Mouse (Mus musculus): Measurements from ENCODE around the gene Styx. TPM values are rescaled to one million over a fixed set of nuclear protein-coding genes. Genes with fewer than 3 reads are reported as not detected.
"Not testable (repeated sequence)": the region's sequence is repeated elsewhere in the genome, so short reads cannot be mapped to it uniquely, and the experiment has no call there.

The Styx gene
- polyA plus RNA-seq, 1 experiment from 2014 or later = 68.5 TPM

DNA sequence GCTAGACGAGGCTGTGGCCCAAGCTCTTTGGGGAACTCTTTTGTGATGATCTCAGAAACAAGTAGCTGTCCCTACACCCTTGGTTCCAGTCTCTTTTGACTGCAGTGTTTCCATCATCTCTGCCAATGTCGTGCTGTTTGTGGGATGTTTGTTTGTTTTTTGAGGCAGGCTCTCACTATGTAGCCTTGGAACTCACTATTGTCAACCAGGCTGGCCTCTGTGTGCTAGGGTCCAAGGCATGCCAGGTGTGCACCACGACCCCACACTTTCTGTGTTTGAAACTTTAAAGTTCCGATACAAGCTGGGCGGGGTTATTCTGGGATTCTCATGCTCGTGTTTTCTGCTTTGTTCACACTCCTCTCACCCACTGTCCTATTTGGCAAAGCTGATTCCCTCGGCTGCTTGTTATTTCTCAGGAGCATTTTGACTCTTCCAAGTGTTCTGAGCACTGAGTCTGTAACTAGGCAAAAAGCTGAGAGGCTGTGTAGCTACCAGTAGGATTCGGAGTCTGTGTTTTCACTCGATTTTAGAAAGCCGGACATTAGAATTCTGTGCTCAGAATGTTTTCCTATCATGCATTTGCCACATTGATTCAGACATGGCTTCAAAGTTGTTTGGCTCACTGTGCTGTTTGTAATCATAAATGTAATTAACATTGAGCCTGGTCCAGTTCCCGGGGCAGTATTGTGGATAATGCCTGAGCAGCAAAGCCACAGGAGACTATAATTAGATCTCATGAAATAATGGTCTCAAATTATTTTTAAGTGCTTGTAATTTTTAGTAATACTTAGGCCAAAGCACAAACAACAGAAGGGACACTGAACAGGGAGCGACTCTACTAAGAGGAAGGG lies 105.0 kb downstream of the Styx start:
- no peaks in the 10 kb centered on the region for H3K27me3 ChIP-seq
- 54% methylated on average over 12 of the region's 12 CpGs for WGBS
- no peak overlapping the region for H3K4me2 ChIP-seq
- H3K4me1 ChIP-seq (replicated peaks) = peaks cover 30% of the 10 kb centered on the region
- H3K9me3 ChIP-seq = no peaks in the 10 kb centered on the region
- H3K36me3 ChIP-seq = peaks cover 31% of the 10 kb centered on the region
- H3K4me3 ChIP-seq (replicated peaks) = no peak overlapping the region
- peak overlapping the region; percentile 42 for H3K27ac ChIP-seq
- ATAC-seq (ENCODE audit: insufficient number of reproducible peaks, insufficient read depth, low FRiP score, low TSS enrichment, low read depth) = 0 out of 2 replicates have a peak, but pooled peaks have one; percentile 34
- no peak overlapping the region for H3K9ac ChIP-seq (replicated peaks)

DNA sequence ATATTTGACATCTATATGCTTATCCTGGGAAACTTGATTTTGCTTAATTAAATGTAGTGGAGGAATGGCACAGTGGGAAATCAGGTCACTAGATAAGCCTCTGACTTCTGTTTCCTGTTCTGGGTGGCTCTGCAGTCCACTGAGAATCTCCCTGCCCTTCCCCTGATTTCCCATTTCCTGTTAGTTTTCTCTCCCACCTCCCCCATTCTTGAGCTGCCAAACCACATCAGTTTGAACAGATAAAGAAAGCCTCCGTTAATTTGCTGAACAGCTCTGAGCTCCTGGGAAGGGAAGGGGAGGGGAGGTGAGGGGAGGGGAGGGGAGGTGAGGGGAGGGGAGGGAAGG lies 105.6 kb downstream of the Styx start:
- Histone ChIP-seq H3K9ac (replicated peaks) (no peak overlapping the region), H3K27me3 (no peaks in the 10 kb centered on the region), H3K4me1 (replicated peaks) (peaks cover 26% of the 10 kb centered on the region), H3K36me3 (peaks cover 37% of the 10 kb centered on the region), H3K4me2 (no peak overlapping the region), H3K9me3 (no peaks in the 10 kb centered on the region), H3K4me3 (replicated peaks) (no peak overlapping the region), H3K27ac (0 out of 2 replicates have a peak overlapping the region, but pooled peaks have one; percentile 42)
- 14% methylated on average over 1 of the region's 1 CpGs for WGBS
- ATAC-seq (ENCODE audit: insufficient number of reproducible peaks, insufficient read depth, low FRiP score, low TSS enrichment, low read depth) = no peak

DNA sequence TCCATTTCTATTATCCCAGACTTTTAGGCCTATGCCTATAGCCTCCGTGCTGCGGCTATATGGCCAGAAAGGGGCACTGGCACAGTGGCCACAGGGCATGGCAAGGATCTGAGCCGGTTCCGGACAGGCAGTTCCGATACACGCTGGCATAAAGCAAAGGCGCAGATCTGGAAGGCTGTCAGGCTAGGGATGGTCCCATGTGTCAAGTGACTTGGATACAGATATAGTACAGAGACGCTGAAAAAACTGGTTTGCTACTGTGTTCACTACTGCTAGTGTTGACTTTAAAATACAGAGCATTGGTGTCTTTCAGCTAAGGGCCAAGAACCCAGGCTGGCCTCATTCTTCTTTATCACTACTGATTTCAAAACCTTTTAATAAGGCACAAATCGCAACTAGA lies 106.1 kb downstream of the Styx start:
- Histone ChIP-seq H3K4me2 (no peak overlapping the region), H3K27ac (peak overlapping the region; percentile 29; the same call in 1 of the 2 replicates)

DNA sequence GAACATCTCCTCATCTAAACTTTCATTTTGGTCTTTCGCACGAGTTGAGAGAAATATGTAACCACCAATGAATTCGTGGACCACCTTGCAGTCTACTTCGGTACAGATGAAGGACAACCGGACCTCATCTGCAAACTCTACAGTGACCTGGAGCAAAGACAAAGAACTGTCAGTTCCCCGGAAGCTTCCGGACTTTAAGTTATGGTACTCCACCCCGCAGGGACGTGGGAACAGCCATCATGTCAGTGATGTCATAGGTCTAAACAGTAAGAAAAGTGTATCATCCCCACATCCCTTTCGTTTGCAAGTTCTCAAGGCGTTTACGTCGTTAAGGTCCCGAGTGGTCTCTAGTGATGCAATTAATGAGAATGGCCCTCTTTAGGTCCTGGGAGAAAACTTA lies 109.0 kb downstream of the Styx start:
- no peak overlapping the region for H3K4me3 ChIP-seq (replicated peaks)
- no peaks in the 10 kb centered on the region for H3K27me3 ChIP-seq
- no peaks in the 10 kb centered on the region for H3K9me3 ChIP-seq
- H3K36me3 ChIP-seq = peaks cover 61% of the 10 kb centered on the region
- no peak overlapping the region for H3K9ac ChIP-seq (replicated peaks)
- H3K4me2 ChIP-seq = no peak overlapping the region
- no peak overlapping the region for H3K27ac ChIP-seq
- H3K4me1 ChIP-seq (replicated peaks) = peaks cover 29% of the 10 kb centered on the region
- no peak for ATAC-seq (ENCODE audit: insufficient number of reproducible peaks, insufficient read depth, low FRiP score, low TSS enrichment, low read depth)
- WGBS = 93% methylated on average over 14 of the region's 14 CpGs

More for the DNA sequence above, 106.1 kb downstream of the Styx start:
- ATAC-seq (ENCODE audit: insufficient number of reproducible peaks, insufficient read depth, low FRiP score, low TSS enrichment, low read depth) = no peak
- Histone ChIP-seq H3K9ac (replicated peaks) (no peak overlapping the region), H3K9me3 (no peaks in the 10 kb centered on the region), H3K27me3 (no peaks in the 10 kb centered on the region), H3K4me3 (replicated peaks) (no peak overlapping the region), H3K4me1 (replicated peaks) (peaks cover 26% of the 10 kb centered on the region), H3K36me3 (peaks cover 42% of the 10 kb centered on the region)
- WGBS = 89% methylated on average over 9 of the region's 9 CpGs

DNA sequence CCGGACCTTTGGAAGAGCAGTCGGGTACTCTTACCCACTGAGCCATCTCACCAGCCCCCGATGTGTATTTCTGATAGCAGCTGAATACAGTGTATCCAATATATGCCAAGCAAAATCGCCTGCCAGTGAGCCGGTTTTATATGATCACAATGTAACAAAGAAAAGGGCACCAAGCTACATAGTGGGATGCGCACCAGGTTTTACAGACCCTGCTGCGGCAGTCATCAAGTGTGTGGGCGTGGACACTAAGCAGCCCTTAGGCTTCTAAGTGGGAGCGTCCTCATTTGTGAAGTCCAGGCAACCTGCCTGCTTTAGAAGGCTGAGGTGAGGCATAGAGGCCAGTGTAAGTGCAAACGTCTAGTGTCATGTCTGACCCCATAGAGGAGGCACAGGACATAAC lies 109.6 kb downstream of the Styx start:
- H3K4me3 ChIP-seq (replicated peaks) = no peak overlapping the region
- peaks cover 67% of the 10 kb centered on the region for H3K36me3 ChIP-seq
- ATAC-seq (ENCODE audit: insufficient number of reproducible peaks, insufficient read depth, low FRiP score, low TSS enrichment, low read depth) = no peak
- no peaks in the 10 kb centered on the region for H3K9me3 ChIP-seq
- no peak overlapping the region for H3K4me2 ChIP-seq
- H3K27me3 ChIP-seq = no peaks in the 10 kb centered on the region
- 90% methylated on average over 10 of the region's 10 CpGs for WGBS
- H3K27ac ChIP-seq = no peak overlapping the region
- H3K4me1 ChIP-seq (replicated peaks) = peaks cover 25% of the 10 kb centered on the region
- H3K9ac ChIP-seq (replicated peaks) = no peak overlapping the region

DNA sequence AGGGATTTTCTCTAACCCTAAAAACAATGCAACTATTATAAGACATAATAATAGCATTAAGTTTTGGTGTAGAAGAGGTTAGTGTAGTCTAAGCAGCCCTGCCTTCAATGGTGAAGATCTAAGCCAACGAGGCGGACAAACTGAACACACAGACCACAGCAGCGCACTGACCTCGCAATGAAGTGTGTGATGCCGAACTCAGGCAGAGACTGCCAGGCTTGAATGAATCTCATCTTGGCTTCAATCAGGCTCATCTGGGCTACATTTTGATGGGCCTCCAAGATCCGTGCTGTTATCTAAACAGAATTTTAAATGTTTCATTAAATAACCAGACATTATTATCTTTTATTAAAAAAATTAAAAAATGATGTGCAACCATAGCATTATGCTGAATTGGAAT lies 111.1 kb downstream of the Styx start:
- no peak for ATAC-seq (ENCODE audit: insufficient number of reproducible peaks, insufficient read depth, low FRiP score, low TSS enrichment, low read depth)
- WGBS = 94% methylated on average over 6 of the region's 6 CpGs
- Histone ChIP-seq H3K27me3 (no peaks in the 10 kb centered on the region), H3K27ac (no peak overlapping the region), H3K9me3 (no peaks in the 10 kb centered on the region), H3K4me1 (replicated peaks) (peaks cover 25% of the 10 kb centered on the region), H3K4me2 (no peak overlapping the region), H3K4me3 (replicated peaks) (no peak overlapping the region), H3K36me3 (peaks cover 81% of the 10 kb centered on the region), H3K9ac (replicated peaks) (no peak overlapping the region)

DNA sequence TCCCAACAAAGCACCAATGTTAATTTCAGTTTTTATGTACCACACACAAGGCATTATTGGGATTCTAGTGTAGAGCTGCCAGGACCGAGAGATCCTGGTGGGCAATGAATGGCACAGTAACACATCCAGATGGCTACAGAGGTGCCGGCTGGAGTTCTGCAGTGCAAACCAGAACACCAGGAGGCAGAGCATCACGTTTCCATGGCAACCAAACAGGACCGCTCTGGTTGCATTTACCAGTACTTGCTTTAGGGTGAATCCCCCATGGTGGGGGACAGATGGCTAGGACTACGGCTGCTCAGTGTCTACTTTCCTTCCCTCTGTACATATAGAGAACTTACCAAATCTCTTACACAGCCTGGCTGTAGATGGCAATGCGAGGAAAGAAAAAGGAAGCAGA lies 111.5 kb downstream of the Styx start:
- WGBS = 31% methylated on average over 6 of the region's 6 CpGs
- Histone ChIP-seq H3K4me1 (replicated peaks) (peaks cover 25% of the 10 kb centered on the region), H3K4me2 (no peak overlapping the region), H3K27ac (no peak overlapping the region), H3K4me3 (replicated peaks) (no peak overlapping the region), H3K9ac (replicated peaks) (no peak overlapping the region), H3K9me3 (no peaks in the 10 kb centered on the region), H3K27me3 (no peaks in the 10 kb centered on the region), H3K36me3 (peaks cover 85% of the 10 kb centered on the region)
- no peak; the same call in 1 of the 2 replicates for ATAC-seq (ENCODE audit: insufficient number of reproducible peaks, insufficient read depth, low FRiP score, low TSS enrichment, low read depth)

DNA sequence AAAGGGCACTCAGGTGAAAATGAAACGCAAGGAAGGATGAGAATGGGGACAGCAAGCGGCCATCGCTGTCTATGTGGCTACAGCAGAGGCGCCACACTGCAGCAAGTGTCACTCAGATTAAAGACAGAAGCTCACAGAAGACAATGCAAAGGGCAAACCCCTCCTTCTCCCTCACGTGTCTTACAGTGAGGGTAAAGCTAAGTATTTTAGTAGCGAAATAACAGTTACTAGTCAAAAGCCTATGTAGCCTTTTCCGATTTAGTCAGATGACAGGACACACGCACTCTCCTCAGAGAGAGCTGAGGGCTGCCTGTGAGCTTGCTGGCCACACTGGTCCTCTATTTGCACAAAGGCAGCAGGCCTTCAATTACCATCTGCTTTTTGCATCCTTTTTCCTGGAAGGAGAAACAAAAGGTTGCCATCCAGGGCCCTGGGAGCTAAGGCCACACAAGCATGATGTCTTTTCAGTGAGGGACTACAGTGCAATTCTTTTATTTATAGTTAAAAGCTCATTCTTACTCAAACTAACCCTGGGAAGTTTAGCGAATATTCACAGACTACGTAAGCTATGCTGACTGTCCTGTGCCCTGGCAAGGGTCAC lies 112.1 kb downstream of the Styx start:
- peaks cover 25% of the 10 kb centered on the region for H3K4me1 ChIP-seq (replicated peaks)
- peaks cover 86% of the 10 kb centered on the region for H3K36me3 ChIP-seq
- WGBS = 71% methylated on average over 10 of the region's 10 CpGs
- no peak overlapping the region for H3K4me3 ChIP-seq (replicated peaks)
- no peak overlapping the region for H3K4me2 ChIP-seq
- H3K27ac ChIP-seq = peak overlapping the region; percentile 54; the same call in 1 of the 2 replicates
- ATAC-seq (ENCODE audit: insufficient number of reproducible peaks, insufficient read depth, low FRiP score, low TSS enrichment, low read depth) = no peak
- H3K9me3 ChIP-seq = no peaks in the 10 kb centered on the region
- no peak overlapping the region for H3K9ac ChIP-seq (replicated peaks)
- no peaks in the 10 kb centered on the region for H3K27me3 ChIP-seq

DNA sequence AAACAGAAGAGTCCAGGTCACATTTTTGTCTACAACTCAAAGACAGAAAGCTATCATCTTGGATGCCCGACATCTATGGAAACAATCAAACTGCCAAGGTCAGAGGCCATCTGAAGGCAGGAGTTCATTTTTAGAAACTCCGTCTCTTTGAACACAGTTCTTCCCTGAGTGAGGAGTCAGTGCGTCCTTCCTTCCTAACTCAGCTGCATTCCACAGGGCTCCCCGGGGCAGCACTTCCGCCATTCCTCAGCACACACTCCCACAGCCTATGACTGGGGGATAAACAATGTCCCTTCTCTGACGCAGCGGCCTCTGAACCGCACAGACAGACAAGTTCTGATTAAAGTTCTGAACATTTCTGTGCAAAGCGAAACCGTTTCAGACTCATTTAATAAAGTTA lies 112.7 kb downstream of the Styx start:
- Histone ChIP-seq H3K27me3 (no peaks in the 10 kb centered on the region), H3K4me1 (replicated peaks) (peaks cover 25% of the 10 kb centered on the region), H3K36me3 (peaks cover 83% of the 10 kb centered on the region), H3K4me2 (no peak overlapping the region), H3K9me3 (no peaks in the 10 kb centered on the region), H3K27ac (peak overlapping the region; percentile 54; the same call in 1 of the 2 replicates), H3K9ac (replicated peaks) (no peak overlapping the region), H3K4me3 (replicated peaks) (no peak overlapping the region)
- ATAC-seq (ENCODE audit: insufficient number of reproducible peaks, insufficient read depth, low FRiP score, low TSS enrichment, low read depth) = no peak
- 24% methylated on average over 10 of the region's 10 CpGs for WGBS

DNA sequence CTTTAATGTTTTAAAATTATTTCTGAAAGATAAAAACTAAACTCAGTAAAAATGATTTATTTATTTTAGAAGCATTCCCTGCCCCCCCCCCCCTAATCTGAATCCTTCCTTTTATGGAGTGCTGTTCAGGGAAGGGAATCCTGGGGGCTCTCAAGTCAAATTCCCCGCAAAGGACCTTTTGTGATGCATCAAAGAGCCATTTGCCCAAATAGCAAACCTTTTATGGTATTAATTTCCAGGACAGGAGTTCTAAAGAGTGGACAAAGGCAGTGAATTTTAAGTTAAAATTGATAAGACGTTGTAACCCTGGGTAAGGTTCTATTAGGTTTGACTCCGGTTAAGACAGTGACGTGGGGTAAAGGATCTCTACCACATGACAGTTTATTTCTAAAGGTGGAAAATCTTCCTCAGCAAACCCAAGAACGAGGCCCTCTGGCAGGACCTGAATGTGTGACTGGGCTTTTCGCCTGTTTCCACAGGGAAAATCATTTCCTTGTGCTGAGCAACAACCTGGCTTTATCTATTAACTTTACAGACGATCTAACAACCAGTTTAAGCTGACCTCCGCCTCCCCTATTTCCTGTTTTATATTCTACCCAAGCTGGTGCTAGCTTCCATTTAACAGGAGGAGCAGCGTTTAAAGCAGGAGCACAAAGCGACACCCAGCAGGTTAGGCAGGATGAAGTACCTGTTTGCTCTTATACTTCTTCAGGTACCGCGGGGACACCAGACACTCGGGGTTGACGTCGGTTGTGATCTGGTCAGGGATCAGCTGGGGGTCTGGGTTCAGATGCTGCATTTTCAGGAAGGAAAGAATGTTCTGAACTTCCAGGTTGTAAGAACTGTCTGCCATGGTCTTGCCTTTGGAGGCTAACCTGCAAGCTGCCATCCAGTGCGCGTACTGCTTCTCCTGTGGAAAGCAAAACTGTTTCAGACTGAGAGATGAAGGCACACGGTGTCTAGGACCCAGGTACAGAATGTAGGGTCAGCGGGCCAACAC lies 113.4 kb downstream of the Styx start:
- Histone ChIP-seq H3K4me3 (replicated peaks) (no peak overlapping the region), H3K4me1 (replicated peaks) (peaks cover 25% of the 10 kb centered on the region), H3K36me3 (peaks cover 84% of the 10 kb centered on the region), H3K9ac (replicated peaks) (no peak overlapping the region), H3K4me2 (no peak overlapping the region), H3K9me3 (0 out of 2 replicates have a peak, but pooled peaks cover under 1% of the 10 kb centered on the region), H3K27me3 (no peaks in the 10 kb centered on the region), H3K27ac (no peak overlapping the region)
- ATAC-seq (ENCODE audit: insufficient number of reproducible peaks, insufficient read depth, low FRiP score, low TSS enrichment, low read depth) = no peak
- 61% methylated on average over 19 of the region's 19 CpGs for WGBS

DNA sequence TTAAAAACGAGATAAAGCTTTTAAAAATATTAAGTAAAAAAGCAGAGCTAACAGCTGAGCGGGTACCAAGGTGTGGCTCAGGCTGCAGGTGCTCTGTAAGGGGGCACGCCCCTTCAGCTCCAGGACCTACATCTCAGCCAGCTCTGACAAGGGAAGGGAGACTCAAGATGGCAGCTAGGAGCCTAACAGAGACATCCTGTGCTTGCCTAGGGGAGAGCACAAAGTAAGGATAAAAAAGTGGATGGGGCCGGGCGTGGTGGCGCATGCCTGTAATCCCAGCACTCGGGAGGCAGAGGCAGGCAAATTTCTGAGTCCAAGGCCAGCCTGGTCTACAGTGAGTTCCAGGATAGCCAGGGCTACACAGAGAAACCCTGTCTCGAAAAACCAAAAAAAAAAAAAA lies 115.5 kb downstream of the Styx start:
- peaks cover 25% of the 10 kb centered on the region for H3K4me1 ChIP-seq (replicated peaks)
- not testable (repeated sequence) for H3K9me3 ChIP-seq; H3K4me2 ChIP-seq; H3K27me3 ChIP-seq; H3K27ac ChIP-seq; ATAC-seq (ENCODE audit: insufficient number of reproducible peaks, insufficient read depth, low FRiP score, low TSS enrichment, low read depth); H3K9ac ChIP-seq (replicated peaks); H3K4me3 ChIP-seq (replicated peaks)
- 92% methylated on average over 8 of the region's 8 CpGs for WGBS
- peaks cover 85% of the 10 kb centered on the region for H3K36me3 ChIP-seq

All from limb, embryonic 12.5 days (tissue).